Mouse (Mus musculus) embryo, embryonic 11.5 days (tissue): Measurements from ENCODE around the gene Gadl1.
A peak's percentile ranks its signal among the peaks of the same experiment; 100 is the strongest.

Experiments
- DNase-seq: peaks from one replicate; pipeline ENCODE4 v3.0.0-alpha.2; 2012; ENCODE audit warnings: low read depth, low spot score

The Gadl1 gene

DNA sequence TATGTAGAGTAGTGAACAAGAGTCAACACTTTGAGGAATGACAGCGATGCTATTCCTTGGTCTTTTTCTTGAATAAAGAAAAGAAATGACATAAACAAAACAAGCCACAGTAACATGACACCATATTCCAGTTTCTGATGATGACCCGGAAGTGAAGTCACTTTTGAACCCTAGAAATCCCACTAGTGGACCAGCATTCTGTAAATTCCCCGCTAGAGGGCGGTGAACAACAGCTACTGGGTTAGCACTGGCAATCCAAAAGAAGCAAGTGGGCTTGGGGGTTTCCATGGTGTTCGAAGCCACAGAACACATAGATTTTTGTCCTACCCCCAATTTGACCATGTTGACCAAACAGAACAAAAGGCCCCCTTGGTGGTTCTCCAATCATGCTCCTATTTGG lies 178.6 kb downstream of the Gadl1 start:
- peak; percentile 51 for DNase-seq

DNA sequence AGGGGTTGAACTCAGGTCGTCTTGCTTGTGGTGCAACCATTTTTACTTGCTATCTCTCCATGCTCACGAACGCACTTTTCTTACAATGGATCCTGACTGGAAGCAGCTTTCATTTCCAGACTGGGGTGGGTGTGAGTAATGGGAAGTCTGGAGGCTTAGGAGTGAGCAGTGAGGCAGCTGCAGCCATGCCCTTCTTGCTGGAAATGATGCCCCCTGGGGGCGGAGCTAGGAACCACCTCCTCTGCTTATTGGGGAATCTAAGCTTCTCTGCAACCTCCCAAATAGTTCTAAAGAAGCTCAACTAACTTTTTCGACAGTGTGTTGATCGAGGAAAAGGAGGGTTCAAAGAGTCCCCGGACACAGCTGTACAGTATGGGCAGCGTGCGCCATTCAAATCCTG lies 179.7 kb downstream of the Gadl1 start:
- no peak for DNase-seq

GRCm38 (mm10) chr9:116090296-116090695 lies 181.0 kb downstream of the Gadl1 start:
- DNase-seq = no peak

DNA sequence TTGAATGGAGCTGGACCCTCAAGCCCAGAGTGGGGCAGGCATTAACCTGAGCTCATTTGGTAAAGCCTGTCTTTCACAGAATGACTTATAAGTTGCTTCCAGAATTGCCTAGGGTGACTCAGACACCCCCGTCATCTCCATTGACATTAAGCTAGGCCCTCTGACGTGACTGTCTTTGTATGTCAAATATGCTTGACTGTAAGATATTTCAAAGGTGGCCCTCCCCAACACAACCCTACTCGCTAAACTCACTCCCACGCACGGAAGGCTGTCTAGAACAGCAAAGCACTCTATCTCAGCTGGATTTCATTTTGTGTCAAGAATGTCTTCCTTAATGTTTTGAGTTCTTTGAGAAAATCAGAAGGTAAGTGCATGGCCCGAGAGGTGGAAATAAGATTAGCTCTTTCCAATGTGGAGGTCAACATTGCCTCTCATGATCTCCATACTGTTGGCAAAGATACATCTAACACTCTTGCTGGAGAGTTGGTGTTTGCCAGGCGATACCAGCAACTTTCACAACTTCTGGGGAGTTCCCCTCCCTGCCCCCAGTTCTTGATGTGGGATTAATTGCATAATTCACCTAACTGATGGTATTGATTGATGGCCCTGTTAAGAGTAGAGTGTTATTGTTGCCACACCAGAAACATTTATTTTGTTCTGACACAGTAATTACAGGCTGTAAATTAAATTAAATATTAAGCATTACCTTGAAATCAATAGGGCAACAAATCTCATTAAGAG lies 182.0 kb downstream of the Gadl1 start:
- no peak for DNase-seq

DNA sequence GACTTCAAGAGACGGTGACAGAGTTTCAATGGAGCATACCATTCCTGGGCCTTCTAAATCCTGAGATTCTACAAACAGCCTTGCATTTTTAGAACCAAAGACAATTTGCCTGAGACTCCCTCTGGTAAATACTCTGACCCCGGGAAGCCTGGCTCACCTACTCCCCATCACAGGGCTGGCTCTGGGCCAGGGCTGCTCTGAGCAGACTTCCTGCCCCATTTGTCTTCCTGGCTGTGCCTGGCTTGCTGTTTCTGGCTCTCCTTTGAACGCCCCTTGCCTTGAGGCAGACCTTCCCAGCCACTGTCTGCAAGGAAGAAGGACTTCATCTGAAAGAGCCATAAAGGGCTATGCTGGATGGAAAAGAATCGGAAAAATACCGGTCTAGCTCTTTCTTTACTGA lies 182.7 kb downstream of the Gadl1 start:
- peak; percentile 37 for DNase-seq

GRCm38 (mm10) chr9:116098724-116099595 lies 189.7 kb downstream of the Gadl1 start:
- no peak for DNase-seq

GRCm38 (mm10) chr9:116099596-116099993 lies 190.3 kb downstream of the Gadl1 start:
- no peak for DNase-seq

DNA sequence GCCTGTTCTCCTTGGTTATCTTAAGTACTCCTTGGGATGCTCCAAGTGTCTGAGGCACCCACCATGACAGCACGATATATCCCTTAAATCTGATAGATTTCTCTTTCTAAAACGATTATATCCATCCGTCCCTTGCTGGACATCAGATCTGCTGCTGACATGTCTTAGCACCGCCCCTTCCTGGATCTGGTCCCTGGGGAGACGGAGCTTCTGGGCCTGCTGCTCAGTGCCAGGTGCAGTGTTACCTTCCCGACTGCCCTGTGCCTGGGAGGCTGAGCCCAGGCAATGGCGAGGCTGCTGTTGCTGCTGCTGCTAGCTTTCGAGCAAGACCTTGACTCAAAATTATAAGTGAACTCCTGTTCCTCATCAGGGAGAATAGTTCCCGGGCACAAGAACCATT lies 190.8 kb downstream of the Gadl1 start:
- DNase-seq = no peak

DNA sequence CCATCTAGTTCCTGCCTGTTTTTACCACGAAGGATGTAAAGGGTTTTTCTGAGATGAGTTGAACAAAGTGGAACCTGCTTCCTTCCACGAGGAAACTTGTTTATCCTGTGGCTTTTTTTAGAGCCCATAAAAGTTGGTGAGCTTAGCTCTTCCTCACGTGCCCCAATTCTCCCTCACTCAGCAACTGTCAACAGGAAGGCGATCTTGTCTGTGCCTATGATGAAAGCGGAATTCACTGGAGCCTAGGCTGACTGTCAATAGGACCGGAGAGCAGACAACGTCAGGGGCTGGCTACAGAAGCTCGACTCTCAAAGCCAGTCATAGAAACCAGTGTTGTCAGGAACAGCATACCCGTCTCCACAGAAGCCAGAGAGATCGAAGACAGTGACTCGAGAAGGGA lies 192.6 kb downstream of the Gadl1 start:
- DNase-seq = no peak

GRCm38 (mm10) chr9:116104770-116105169 lies 195.5 kb downstream of the Gadl1 start:
- no peak for DNase-seq

GRCm38 (mm10) chr9:116108729-116109128 lies 199.5 kb downstream of the Gadl1 start:
- no peak for DNase-seq

DNA sequence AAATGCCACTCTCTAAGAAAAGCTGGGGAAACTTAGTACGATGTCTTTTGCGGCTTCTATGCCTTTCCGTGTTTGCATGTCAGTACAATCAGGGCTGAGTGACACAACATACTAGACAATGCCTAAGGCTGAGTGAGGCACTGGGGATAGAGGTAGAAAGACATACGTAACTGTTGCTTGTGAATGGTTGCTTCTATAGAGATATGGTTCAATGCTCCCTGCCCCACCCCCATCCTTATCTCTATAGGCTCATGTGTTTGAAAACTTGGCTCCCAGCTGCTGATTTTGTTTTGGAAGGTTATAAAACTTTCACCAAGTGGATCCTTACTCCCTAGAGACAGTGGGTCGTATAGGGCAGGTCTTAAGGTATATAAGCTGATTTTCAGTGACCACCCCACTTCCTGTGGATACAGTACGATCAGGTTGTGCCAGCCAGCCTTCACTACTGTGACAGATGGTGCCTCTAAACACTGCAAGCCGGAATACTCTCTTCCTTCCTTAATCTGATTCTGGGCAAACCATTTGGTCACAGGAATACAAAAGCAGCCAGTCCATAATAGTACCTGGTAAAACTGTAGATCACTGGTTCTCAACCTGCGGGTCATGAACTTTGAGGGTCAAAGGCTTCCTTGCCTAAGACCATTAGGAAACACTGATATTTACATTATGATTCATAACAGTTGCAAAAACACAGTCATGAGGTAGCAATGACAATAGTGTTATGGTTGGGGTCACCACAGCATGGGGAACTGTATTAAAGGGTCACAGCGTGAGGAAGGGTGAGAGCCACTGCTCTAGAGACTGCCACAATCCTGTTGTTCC lies 202.1 kb downstream of the Gadl1 start:
- no peak for DNase-seq

DNA sequence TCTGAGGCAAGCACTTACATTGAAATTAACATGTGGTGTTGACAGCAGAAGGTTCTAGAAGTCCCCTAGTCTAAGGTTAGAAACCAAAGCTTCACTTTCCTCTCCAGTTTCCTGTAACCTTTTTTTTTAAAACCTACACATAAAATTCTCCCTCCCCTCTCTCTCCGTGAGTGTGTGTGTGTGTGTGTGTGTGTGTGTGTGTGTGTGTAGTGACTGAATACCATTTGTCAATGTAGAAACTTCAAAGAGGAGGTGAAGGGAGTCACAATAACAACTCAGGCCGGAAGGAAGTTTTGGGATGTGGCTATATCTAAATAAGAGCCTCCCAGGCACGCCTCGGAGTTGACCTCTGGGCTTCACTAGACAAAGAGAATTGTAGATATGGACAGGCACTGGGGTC lies 205.1 kb downstream of the Gadl1 start:
- DNase-seq = no peak

DNA sequence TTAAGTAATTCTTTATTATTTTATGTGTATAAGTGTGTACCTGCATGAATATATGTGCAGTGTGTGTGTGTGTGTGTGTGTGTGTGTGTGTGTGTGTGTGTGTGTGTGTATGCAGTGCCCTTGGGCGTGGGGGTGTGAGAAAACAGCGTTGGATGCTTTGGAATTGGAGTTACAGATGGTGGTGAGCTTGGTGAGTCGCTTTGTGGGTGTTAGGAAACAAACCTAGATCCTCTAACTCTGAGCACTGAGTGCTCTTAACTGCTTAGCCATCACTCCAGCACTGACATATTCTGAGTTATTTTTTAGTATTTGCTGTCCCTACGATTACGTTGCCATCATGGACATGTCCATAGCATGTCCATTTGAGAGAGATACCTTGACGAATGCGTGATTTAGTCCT lies 206.6 kb downstream of the Gadl1 start:
- no peak for DNase-seq

DNA sequence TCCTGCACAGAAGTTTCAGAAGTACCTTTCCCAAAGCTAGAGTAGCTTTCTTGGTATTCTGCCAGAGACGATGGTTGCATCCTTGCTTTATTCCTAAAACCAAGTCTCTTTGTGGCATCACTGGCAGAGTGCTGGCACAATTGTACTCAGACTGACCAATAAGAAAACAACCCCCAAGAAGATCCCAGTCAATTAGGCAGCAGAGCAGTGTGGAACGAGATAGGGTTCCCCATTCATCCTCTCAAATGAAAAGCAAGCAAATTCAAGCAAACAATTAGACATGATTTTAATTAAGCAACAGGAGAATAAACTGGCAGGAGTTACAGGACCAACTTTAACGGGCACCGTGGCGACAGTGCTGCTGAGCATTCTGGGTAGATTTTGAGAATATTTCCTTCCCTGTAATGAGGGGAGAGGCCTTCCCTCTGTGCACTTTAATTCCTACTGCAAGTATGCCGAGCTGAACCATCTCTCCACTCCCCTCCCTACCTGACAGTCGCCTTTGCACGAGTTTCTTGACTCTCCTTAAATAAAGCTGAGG lies 209.1 kb downstream of the Gadl1 start:
- DNase-seq = no peak

DNA sequence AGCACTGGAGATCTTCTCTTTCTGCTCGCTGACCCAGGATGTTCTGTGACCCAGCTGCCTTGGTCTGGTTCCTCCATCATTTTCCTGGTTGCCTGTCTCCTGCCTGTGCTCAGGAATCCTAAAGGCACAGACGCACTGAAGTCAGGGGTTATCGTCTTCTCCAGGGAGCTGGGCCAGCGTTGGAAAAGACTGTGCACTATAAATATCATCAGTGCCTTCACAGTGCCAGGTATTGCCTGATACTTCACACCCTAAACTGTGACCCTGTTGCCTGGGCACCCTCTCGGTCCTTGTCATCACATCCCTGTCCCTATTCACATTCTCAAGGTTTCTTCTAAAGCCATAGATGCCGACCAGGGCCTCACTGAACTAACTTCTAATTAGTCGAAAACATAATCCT lies 210.7 kb downstream of the Gadl1 start:
- no peak for DNase-seq

DNA sequence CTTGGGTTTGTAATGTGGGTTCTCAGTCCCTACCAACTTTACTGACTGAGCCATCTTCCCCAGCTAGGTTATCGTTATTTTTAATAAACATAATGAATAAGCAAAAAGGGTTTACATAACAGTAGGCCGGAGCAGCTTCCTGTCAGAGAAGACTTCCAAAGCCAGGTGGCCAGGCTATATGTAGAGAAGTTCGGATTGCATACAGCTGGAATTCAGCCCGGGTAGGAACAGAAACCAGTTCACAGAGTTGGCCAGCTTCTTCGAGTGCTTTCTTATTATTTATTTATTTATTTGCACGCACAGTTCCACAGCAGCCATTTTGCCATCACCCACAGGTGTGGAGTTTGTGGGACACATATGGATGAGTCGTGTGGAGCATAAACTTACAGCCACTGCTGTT lies 212.2 kb downstream of the Gadl1 start:
- no peak for DNase-seq

DNA sequence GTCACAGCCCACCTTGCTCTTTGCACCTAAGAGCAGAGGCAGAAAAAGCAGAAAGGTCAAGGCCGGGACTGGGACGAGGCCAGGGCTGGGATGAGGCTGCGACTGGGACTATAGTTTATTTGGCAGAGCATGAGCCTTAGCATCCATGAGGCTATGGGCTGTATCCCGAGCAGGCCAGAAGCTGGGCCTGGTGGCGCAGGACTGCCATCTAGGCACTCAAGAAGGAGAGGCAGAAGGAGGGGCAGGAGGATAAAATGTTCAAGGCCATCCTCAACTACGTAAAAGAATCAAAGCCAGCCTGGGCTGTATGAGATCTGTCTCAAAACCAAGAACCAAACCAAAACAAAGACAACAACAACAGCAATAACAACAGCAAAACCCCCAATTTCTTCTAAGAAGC lies 213.3 kb downstream of the Gadl1 start:
- no peak for DNase-seq

DNA sequence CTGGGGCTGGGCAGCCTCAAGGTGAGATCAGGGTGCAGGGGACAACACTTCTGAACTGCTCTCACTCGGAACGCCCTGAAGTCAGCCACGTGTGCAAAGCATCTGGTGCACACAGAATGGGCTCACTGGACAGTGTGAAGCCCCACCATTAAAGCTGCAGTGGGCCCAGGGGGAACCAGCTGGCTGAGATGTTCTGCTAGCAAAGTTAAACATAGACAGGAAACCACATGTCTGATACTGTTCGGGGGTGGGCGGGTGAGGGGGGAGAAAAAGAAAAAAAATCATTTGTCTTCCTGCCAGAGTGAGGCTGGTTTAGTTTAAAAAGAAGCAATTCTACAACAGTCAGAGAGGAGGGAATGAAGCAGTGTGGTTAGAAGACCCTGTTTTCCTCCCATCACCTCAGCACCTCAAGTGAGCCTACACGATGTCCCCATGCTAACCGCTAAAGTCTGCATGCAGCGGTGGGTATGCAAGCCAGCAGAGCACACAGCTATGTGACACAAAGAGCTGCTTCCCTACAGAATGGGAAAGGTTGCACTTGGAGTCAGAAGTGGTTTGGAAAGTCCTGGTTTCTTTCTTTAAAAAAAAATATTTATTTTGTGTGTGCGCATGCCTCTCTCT lies 213.8 kb downstream of the Gadl1 start:
- DNase-seq = peak; percentile 34
